Mouse (Mus musculus) myocyte (in vitro differentiated cells): ENCODE measurements around the gene Nsf. TPM values are rescaled to one million over a fixed set of nuclear protein-coding genes. Genes with fewer than 3 reads are reported as not detected.

ENCODE experiments used
- H3K27me3 ChIP-seq: one replicate; pipeline ENCODE4 v1.6.1; 2011; ENCODE audit not compliant: control insufficient read depth, insufficient read depth, insufficient read length
- H3K36me3 ChIP-seq: one replicate; pipeline ENCODE4 v1.6.1; 2011; ENCODE audit not compliant: control insufficient read depth, insufficient read depth
- H3K4me2 ChIP-seq: one replicate; pipeline ENCODE4 v1.6.1; 2011; ENCODE audit warnings: low read depth, control low read depth
- H3K4me3 ChIP-seq: one replicate; pipeline ENCODE4 v1.5.1; 2011; ENCODE audit warnings: mild to moderate bottlenecking, control low read depth, moderate library complexity
- H3K79me2 ChIP-seq: one replicate; pipeline ENCODE4 v1.6.1; 2011; ENCODE audit not compliant: control insufficient read depth, insufficient read depth
- H3ac ChIP-seq: one replicate; pipeline ENCODE4 v1.6.1; 2011; ENCODE audit not compliant: control insufficient read depth, insufficient read length
- CEBPB ChIP-seq: IDR thresholded peaks from 2 replicates; pipeline ENCODE4 v1.6.1; 2011; ENCODE audit warnings: mild to moderate bottlenecking, moderate library complexity; ENCODE audit not compliant: poor library complexity, insufficient read depth, severe bottlenecking
- E2F4 ChIP-seq: IDR thresholded peaks from one replicate; pipeline ENCODE4 v1.6.1; 2011; ENCODE audit warnings: mild to moderate bottlenecking, control low read depth, moderate library complexity; ENCODE audit not compliant: insufficient read depth
- MAX ChIP-seq: IDR thresholded peaks from one replicate; pipeline ENCODE4 v1.6.1; 2011; ENCODE audit warnings: low read depth, mild to moderate bottlenecking, control low read depth
- MYOD1 ChIP-seq, 3 experiments: IDR thresholded peaks; one replicate each; pipeline ENCODE4 v1.6.1; 2011; ENCODE audit warnings: control low read depth in 2 of 3, low read depth in 2 of 3, mild to moderate bottlenecking in 2 of 3, moderate library complexity in 1 of 3; ENCODE audit not compliant: insufficient read length in 2 of 3, control insufficient read depth in 1 of 3
- MYOG ChIP-seq, 3 experiments: IDR thresholded peaks; one replicate each; pipeline ENCODE4 v1.6.1; 2011; ENCODE audit warnings: control low read depth in 2 of 3, low read depth in 2 of 3, mild to moderate bottlenecking in 2 of 3; ENCODE audit not compliant: insufficient read length in 2 of 3, control insufficient read depth in 1 of 3, insufficient read depth in 1 of 3
- POLR2A ChIP-seq: IDR thresholded peaks from one replicate; pipeline ENCODE4 v1.6.1; 2011; ENCODE audit warnings: low read depth, mild to moderate bottlenecking, control low read depth, moderate library complexity; ENCODE audit not compliant: insufficient read length
- POLR2AphosphoS2 ChIP-seq: IDR thresholded peaks from one replicate; pipeline ENCODE4 v1.6.1; 2011; ENCODE audit warnings: low read depth, control low read depth; ENCODE audit not compliant: insufficient read length
- REST ChIP-seq: IDR thresholded peaks from one replicate; pipeline ENCODE4 v1.6.1; 2011; ENCODE audit warnings: mild to moderate bottlenecking, control low read depth, moderate library complexity; ENCODE audit not compliant: insufficient read depth, insufficient read length
- SRF ChIP-seq: IDR thresholded peaks from one replicate; pipeline ENCODE4 v1.6.1; 2011; ENCODE audit warnings: low read depth; ENCODE audit not compliant: control insufficient read depth, insufficient read length
- TCF12 ChIP-seq: IDR thresholded peaks from one replicate; pipeline ENCODE4 v1.6.1; 2011; ENCODE audit warnings: mild to moderate bottlenecking, control low read depth; ENCODE audit not compliant: poor library complexity, insufficient read depth, severe bottlenecking
- TCF3 ChIP-seq: IDR thresholded peaks from one replicate; pipeline ENCODE4 v1.6.1; 2011; ENCODE audit warnings: low read depth, control low read depth; ENCODE audit not compliant: insufficient read length
- USF1 ChIP-seq: IDR thresholded peaks from one replicate; pipeline ENCODE4 v1.6.1; 2011; ENCODE audit warnings: low read depth, mild to moderate bottlenecking, control low read depth, moderate library complexity
- polyA plus RNA-seq: library from polyadenylated mRNA; unstranded; fragments of >200 nt; fragmentation: generic; extraction: Trizol; gene quantifications from one replicate; pipeline ENCODE4 v1.2.1, GENCODE M21; 2012; ENCODE audit warnings: missing spikeins

Gene Nsf
- polyA plus RNA-seq, 1 experiment = 17.2 TPM

GRCm38 (mm10) chr11:103865346-103865745, 88.5 kb downstream of the Nsf start:
- H3K4me3 ChIP-seq = no peak overlapping the region
- no peak for TF ChIP-seq MAX
- no peak for TF ChIP-seq SRF
- TF ChIP-seq TCF3 = no peak
- TF ChIP-seq TCF12 = no peak

GRCm38 (mm10) chr11:103864486-103864885, 89.4 kb downstream of the Nsf start:
- Histone ChIP-seq H3K27me3 (no peaks in the 10 kb centered on the region), H3K4me3 (no peak overlapping the region), H3ac (no peak overlapping the region), H3K4me2 (no peak overlapping the region), H3K36me3 (peaks cover 5% of the 10 kb centered on the region), H3K79me2 (no peaks in the 10 kb centered on the region)
- TF ChIP-seq POLR2AphosphoS2 (no peak), E2F4 (no peak), REST (no peak), MYOD1 (IDR thresholded peaks at IDR 0.05; ENCODE audit: control insufficient read depth in 1 of 3, insufficient read length in 2 of 3, low read depth in 2 of 3) (no peak), TCF3 (no peak), MAX (no peak), USF1 (no peak), SRF (no peak), POLR2A (no peak), CEBPB (no peak)

More at GRCm38 (mm10) chr11:103865346-103865745, 88.5 kb downstream of the Nsf start:
- Histone ChIP-seq H3K4me2 (no peak overlapping the region), H3K27me3 (no peaks in the 10 kb centered on the region), H3ac (no peak overlapping the region), H3K79me2 (no peaks in the 10 kb centered on the region), H3K36me3 (peaks cover 8% of the 10 kb centered on the region)

- Histone ChIP-seq H3K4me2 (no peak overlapping the region), H3ac (no peak overlapping the region), H3K79me2 (no peaks in the 10 kb centered on the region), H3K27me3 (no peaks in the 10 kb centered on the region), H3K36me3 (peaks cover 10% of the 10 kb centered on the region), H3K4me3 (no peak overlapping the region)
- no peak for TF ChIP-seq MAX
- no peak for TF ChIP-seq SRF
- no peak for TF ChIP-seq POLR2A
- TF ChIP-seq MYOG (IDR thresholded peaks at IDR 0.05; ENCODE audit: control insufficient read depth in 1 of 3, insufficient read depth in 1 of 3, insufficient read length in 2 of 3, low read depth in 2 of 3) = no peak
- no peak for TF ChIP-seq MYOD1 (IDR thresholded peaks at IDR 0.05; ENCODE audit: control insufficient read depth in 1 of 3, insufficient read length in 2 of 3, low read depth in 2 of 3)
- TF ChIP-seq USF1 = no peak
- TF ChIP-seq CEBPB = no peak
- TF ChIP-seq REST = no peak
- TF ChIP-seq TCF12 = no peak
- TF ChIP-seq POLR2AphosphoS2 = no peak
- no peak for TF ChIP-seq E2F4
- TF ChIP-seq TCF3 = no peak
Observed at GRCm38 (mm10) chr11:103862951-103863350, 90.9 kb downstream of the Nsf start.

GRCm38 (mm10) chr11:103859933-103860610, 93.8 kb downstream of the Nsf start:
- TF ChIP-seq POLR2A (no peak), USF1 (no peak), TCF3 (no peak), MYOD1 (IDR thresholded peaks at IDR 0.05; ENCODE audit: control insufficient read depth in 1 of 3, insufficient read length in 2 of 3, low read depth in 2 of 3) (no peak), POLR2AphosphoS2 (no peak)
- Histone ChIP-seq H3ac (no peak overlapping the region), H3K4me2 (no peak overlapping the region), H3K27me3 (no peaks in the 10 kb centered on the region), H3K79me2 (no peaks in the 10 kb centered on the region), H3K36me3 (peaks cover 14% of the 10 kb centered on the region), H3K4me3 (no peak overlapping the region)

- Histone ChIP-seq H3K4me2 (no peak overlapping the region), H3K79me2 (no peaks in the 10 kb centered on the region), H3K27me3 (no peaks in the 10 kb centered on the region), H3K36me3 (peaks cover 11% of the 10 kb centered on the region), H3K4me3 (no peak overlapping the region), H3ac (no peak overlapping the region)
- TF ChIP-seq TCF3 = no peak
- no peak for TF ChIP-seq CEBPB
- no peak for TF ChIP-seq E2F4
- TF ChIP-seq REST = no peak
- TF ChIP-seq SRF = no peak
- no peak for TF ChIP-seq MYOD1 (IDR thresholded peaks at IDR 0.05; ENCODE audit: control insufficient read depth in 1 of 3, insufficient read length in 2 of 3, low read depth in 2 of 3)
- no peak for TF ChIP-seq MYOG (IDR thresholded peaks at IDR 0.05; ENCODE audit: control insufficient read depth in 1 of 3, insufficient read depth in 1 of 3, insufficient read length in 2 of 3, low read depth in 2 of 3)
- TF ChIP-seq POLR2A = no peak
Observed at GRCm38 (mm10) chr11:103858760-103859159, 95.1 kb downstream of the Nsf start.
